Mouse (Mus musculus) A20 (cell line): ENCODE measurements around the gene Acp2.

Source experiments
- DNase-seq: peaks from one replicate; pipeline ENCODE4 v3.0.0-alpha.2; 2011; ENCODE audit warnings: low read depth, low spot score

Acp2 gene

GRCm38 (mm10) chr2:91194624-91195332 lies 7.9 kb upstream of the Acp2 start:
- no peak for DNase-seq

- no peak for DNase-seq
Measured at GRCm38 (mm10) chr2:91196577-91197001, 6.1 kb upstream of the Acp2 start.

GRCm38 (mm10) chr2:91198888-91199287 lies 3.8 kb upstream of the Acp2 start:
- DNase-seq = no peak

GRCm38 (mm10) chr2:91202972-91203656 lies 429 bp downstream of the Acp2 start:
- DNase-seq = no peak

GRCm38 (mm10) chr2:91206254-91206775 lies 3.6 kb downstream of the Acp2 start:
- DNase-seq = no peak

GRCm38 (mm10) chr2:91213311-91213710 lies 10.6 kb downstream of the Acp2 start:
- DNase-seq = peak; percentile 17

GRCm38 (mm10) chr2:91217032-91217431 lies 14.3 kb downstream of the Acp2 start:
- DNase-seq = no peak

GRCm38 (mm10) chr2:91220501-91220900 lies 17.8 kb downstream of the Acp2 start:
- no peak for DNase-seq

GRCm38 (mm10) chr2:91223614-91224013 lies 20.9 kb downstream of the Acp2 start:
- no peak for DNase-seq

GRCm38 (mm10) chr2:91229735-91230134 lies 27.1 kb downstream of the Acp2 start:
- no peak for DNase-seq

- DNase-seq = peak; percentile 96
Measured at GRCm38 (mm10) chr2:91236601-91237510, 34.2 kb downstream of the Acp2 start, which contains the start of gene Ddb2. Ddb2 (minus strand) TSS chr2:91236982.

- DNase-seq = peak; percentile 67
Measured at GRCm38 (mm10) chr2:91237511-91238080, 34.9 kb downstream of the Acp2 start.

- peak; percentile 15 for DNase-seq
Measured at GRCm38 (mm10) chr2:91242547-91242946, 39.9 kb downstream of the Acp2 start.

- no peak for DNase-seq
Measured at GRCm38 (mm10) chr2:91243416-91243815, 40.7 kb downstream of the Acp2 start.

GRCm38 (mm10) chr2:91244557-91245228 lies 42.0 kb downstream of the Acp2 start:
- DNase-seq = no peak

- DNase-seq = no peak
Measured at GRCm38 (mm10) chr2:91248366-91248765, 45.7 kb downstream of the Acp2 start.

GRCm38 (mm10) chr2:91252001-91252400 lies 49.3 kb downstream of the Acp2 start:
- no peak for DNase-seq

- DNase-seq = no peak
Measured at GRCm38 (mm10) chr2:91252512-91252911, 49.8 kb downstream of the Acp2 start.

- DNase-seq = no peak
Measured at GRCm38 (mm10) chr2:91254725-91255380, 52.2 kb downstream of the Acp2 start.

GRCm38 (mm10) chr2:91255661-91256150 lies 53.0 kb downstream of the Acp2 start, which contains the start of gene Pacsin3:
Pacsin3 (plus strand) TSS chr2:91255954.
- no peak for DNase-seq
